Mouse (Mus musculus) heart, postnatal 36 days (tissue): ENCODE data around the gene Ace3. TPM values are rescaled to one million over a fixed set of nuclear protein-coding genes. Genes with fewer than 3 reads are reported as not detected.

Experiments
- DNase-seq, 2 experiments: peaks; one replicate each; pipeline ENCODE4 v3.0.0; 2021 to 2022
- intact Hi-C: fragments of 180-260 bp; cut with DNase I; formaldehyde crosslinking; loops from one replicate; pipeline ENCODE4 v1.15.1; 2025
- total RNA-seq, 2 experiments: library from RNA; stranded (reverse); gene quantifications; 2 replicates each; pipeline ENCODE4 v1.2.3; 2021

Gene Ace3
- total RNA-seq, 2 experiments from 2014 or later, result not detected

- intact Hi-C loops, result loop anchor here (2.0 kb wide), 1 partner anchor 66 kb away; no protein-coding TSS in a partner anchor
- DNase-seq, result no peak
Measured at GRCm38 (mm10) chr11:106034986-106035385, 40.5 kb downstream of the Ace3 start.

- intact Hi-C loops, result no loop called here
- DNase-seq, result peak; percentile 99 to 100
Measured at GRCm38 (mm10) chr11:106036548-106037417, 42.3 kb downstream of the Ace3 start, which contains the start of gene Dcaf7. Gene Dcaf7, plus strand, starts transcription at chr11:106036872.

GRCm38 (mm10) chr11:106037418-106037751, 42.9 kb downstream of the Ace3 start:
- intact Hi-C loops, result no loop called here

GRCm38 (mm10) chr11:106044349-106044748, 49.9 kb downstream of the Ace3 start:
- DNase-seq, result no peak
- intact Hi-C loops, result no loop called here

More at GRCm38 (mm10) chr11:106037418-106037751, 42.9 kb downstream of the Ace3 start:
- DNase-seq, result no peak

GRCm38 (mm10) chr11:106045256-106045655, 50.8 kb downstream of the Ace3 start:
- no peak for DNase-seq
- intact Hi-C loops, result no loop called here

- no peak for DNase-seq
- intact Hi-C loops, result no loop called here
Measured at GRCm38 (mm10) chr11:106045780-106046179, 51.3 kb downstream of the Ace3 start.

- no peak for DNase-seq
- intact Hi-C loops, result no loop called here
Measured at GRCm38 (mm10) chr11:106046584-106046983, 52.1 kb downstream of the Ace3 start.

- intact Hi-C loops, result no loop called here
Measured at GRCm38 (mm10) chr11:106053921-106054320, 59.4 kb downstream of the Ace3 start.

GRCm38 (mm10) chr11:106054600-106054999, 60.1 kb downstream of the Ace3 start:
- intact Hi-C loops, result no loop called here
- no peak for DNase-seq

More at GRCm38 (mm10) chr11:106053921-106054320, 59.4 kb downstream of the Ace3 start:
- DNase-seq, result no peak

Other genes starting within 250 kb of the Ace3 start
- gene Cyb561, start 41.3 kb upstream of the Ace3 start, total RNA-seq, result 10 to 100 TPM in 1 of 2 experiments, 1 to 10 TPM in 1; 9.2 to 12.1 TPM
- 10 to 100 TPM; 21.9 to 38.1 TPM for gene Ace, start 26.7 kb upstream of the Ace3 start, total RNA-seq
- gene Kcnh6, start 13.4 kb downstream of the Ace3 start, total RNA-seq, result under 1 TPM in 1 of 2 experiments, not detected in 1; 0.16 TPM
- gene Dcaf7, start 42.2 kb downstream of the Ace3 start, total RNA-seq, result 10 to 100 TPM; 40.2 to 42.5 TPM
- gene Taco1, start 71.4 kb downstream of the Ace3 start, total RNA-seq, result 10 to 100 TPM; 63.3 to 67.3 TPM
- 10 to 100 TPM; 38.7 to 44.4 TPM for gene Map3k3, start 89.9 kb downstream of the Ace3 start, total RNA-seq
- gene Gm10840, start 166.2 kb downstream of the Ace3 start, total RNA-seq, result not detected
- 1 to 10 TPM; 4.2 to 4.8 TPM for gene Limd2, start 166.2 kb downstream of the Ace3 start, total RNA-seq
- gene Strada, start 207.5 kb downstream of the Ace3 start, total RNA-seq, result 1 to 10 TPM; 7.2 to 8.2 TPM
- gene Ccdc47, start 221.7 kb downstream of the Ace3 start, total RNA-seq, result 10 to 100 TPM; 72.5 to 82.4 TPM
- 10 to 100 TPM; 26.5 to 28.7 TPM for gene Ddx42, start 222.3 kb downstream of the Ace3 start, total RNA-seq